Mouse (Mus musculus): ENCODE measurements around the gene Efna5. TPM values are rescaled to one million over a fixed set of nuclear protein-coding genes. Genes with fewer than 3 reads are reported as not detected.

Efna5 gene
- polyA plus RNA-seq, 1 experiment from 2014 or later, result 36.2 TPM

GRCm38 (mm10) chr17:62844329-62844728 is 36.8 kb downstream of the Efna5 start:
- H3K9ac ChIP-seq, result no peak overlapping the region
- H3K36me3 ChIP-seq (replicated peaks; ENCODE audit: control insufficient read depth, insufficient read depth), result no peaks in the 10 kb centered on the region
- no peak overlapping the region for H3K27ac ChIP-seq
- ATAC-seq (ENCODE audit: low FRiP score) (no peak), DNase-seq (ENCODE audit: low spot score) (no peak)
- no peak overlapping the region for H3K4me3 ChIP-seq (replicated peaks; ENCODE audit: low read length)
- 26% methylated on average over 5 of the region's 5 CpGs for WGBS
- 0 out of 2 replicates have a peak, but pooled peaks cover 3% of the 10 kb centered on the region for H3K4me1 ChIP-seq (replicated peaks; ENCODE audit: control insufficient read depth, insufficient read depth, low read length)
- H3K27me3 ChIP-seq (ENCODE audit: control insufficient read depth, insufficient read depth, low read length), result no peaks in the 10 kb centered on the region
- H3K4me2 ChIP-seq (replicated peaks), result no peak overlapping the region
- H3K9me3 ChIP-seq (ENCODE audit: control insufficient read depth, low read length), result no peaks in the 10 kb centered on the region

- ATAC-seq (ENCODE audit: low FRiP score), result no peak
- no peaks in the 10 kb centered on the region for H3K9me3 ChIP-seq (ENCODE audit: control insufficient read depth, low read length)
- no peaks in the 10 kb centered on the region for H3K36me3 ChIP-seq (replicated peaks; ENCODE audit: control insufficient read depth, insufficient read depth)
- no peak overlapping the region for H3K9ac ChIP-seq
- H3K4me3 ChIP-seq (replicated peaks; ENCODE audit: low read length), result no peak overlapping the region
- no peak overlapping the region for H3K4me2 ChIP-seq (replicated peaks)
- no peak for DNase-seq (ENCODE audit: low spot score)
- no peak overlapping the region for H3K27ac ChIP-seq
- 24% methylated on average over 7 of the region's 7 CpGs for WGBS
- no peaks in the 10 kb centered on the region for H3K4me1 ChIP-seq (replicated peaks; ENCODE audit: control insufficient read depth, insufficient read depth, low read length)
- no peaks in the 10 kb centered on the region for H3K27me3 ChIP-seq (ENCODE audit: control insufficient read depth, insufficient read depth, low read length)
Measured at GRCm38 (mm10) chr17:62837336-62837735, 43.8 kb downstream of the Efna5 start.

GRCm38 (mm10) chr17:62836598-62837106 is 44.5 kb downstream of the Efna5 start:
- H3K27ac ChIP-seq, result no peak overlapping the region
- H3K9ac ChIP-seq, result no peak overlapping the region
- H3K9me3 ChIP-seq (ENCODE audit: control insufficient read depth, low read length), result no peaks in the 10 kb centered on the region
- ATAC-seq (ENCODE audit: low FRiP score) (no peak), DNase-seq (ENCODE audit: low spot score) (no peak)
- no peaks in the 10 kb centered on the region for H3K36me3 ChIP-seq (replicated peaks; ENCODE audit: control insufficient read depth, insufficient read depth)
- H3K4me3 ChIP-seq (replicated peaks; ENCODE audit: low read length), result no peak overlapping the region
- WGBS, result 74% methylated on average over 6 of the region's 6 CpGs
- no peaks in the 10 kb centered on the region for H3K27me3 ChIP-seq (ENCODE audit: control insufficient read depth, insufficient read depth, low read length)
- no peaks in the 10 kb centered on the region for H3K4me1 ChIP-seq (replicated peaks; ENCODE audit: control insufficient read depth, insufficient read depth, low read length)
- no peak overlapping the region for H3K4me2 ChIP-seq (replicated peaks)

GRCm38 (mm10) chr17:62832550-62833127 is 48.5 kb downstream of the Efna5 start:
- H3K4me2 ChIP-seq (replicated peaks), result no peak overlapping the region
- H3K27me3 ChIP-seq (ENCODE audit: control insufficient read depth, insufficient read depth, low read length), result no peaks in the 10 kb centered on the region
- H3K9ac ChIP-seq, result no peak overlapping the region
- H3K27ac ChIP-seq, result no peak overlapping the region
- peaks cover 14% of the 10 kb centered on the region; the same call in 1 of the 2 replicates for H3K4me1 ChIP-seq (replicated peaks; ENCODE audit: control insufficient read depth, insufficient read depth, low read length)
- H3K36me3 ChIP-seq (replicated peaks; ENCODE audit: control insufficient read depth, insufficient read depth), result no peaks in the 10 kb centered on the region
- ATAC-seq (ENCODE audit: low FRiP score), result no peak
- DNase-seq (ENCODE audit: low spot score), result no peak
- WGBS, result 68% methylated on average over 16 of the region's 16 CpGs
- no peak overlapping the region for H3K4me3 ChIP-seq (replicated peaks; ENCODE audit: low read length)
- H3K9me3 ChIP-seq (ENCODE audit: control insufficient read depth, low read length), result no peaks in the 10 kb centered on the region

- ATAC-seq (ENCODE audit: low FRiP score), result no peak
- Histone ChIP-seq H3K9me3 (ENCODE audit: control insufficient read depth, low read length) (no peaks in the 10 kb centered on the region), H3K4me1 (replicated peaks; ENCODE audit: control insufficient read depth, insufficient read depth, low read length) (peaks cover 14% of the 10 kb centered on the region; the same call in 1 of the 2 replicates), H3K27me3 (ENCODE audit: control insufficient read depth, insufficient read depth, low read length) (no peaks in the 10 kb centered on the region), H3K36me3 (replicated peaks; ENCODE audit: control insufficient read depth, insufficient read depth) (no peaks in the 10 kb centered on the region), H3K27ac (no peak overlapping the region), H3K4me2 (replicated peaks) (no peak overlapping the region), H3K9ac (no peak overlapping the region), H3K4me3 (replicated peaks; ENCODE audit: low read length) (no peak overlapping the region)
- WGBS, result 81% methylated on average over 6 of the region's 6 CpGs
- DNase-seq (ENCODE audit: low spot score), result no peak
Measured at GRCm38 (mm10) chr17:62827549-62827948, 53.6 kb downstream of the Efna5 start.

GRCm38 (mm10) chr17:62821219-62821618 is 59.9 kb downstream of the Efna5 start:
- no peak for DNase-seq (ENCODE audit: low spot score)
- Histone ChIP-seq H3K27ac (no peak overlapping the region), H3K4me3 (replicated peaks; ENCODE audit: low read length) (no peak overlapping the region), H3K9ac (no peak overlapping the region), H3K27me3 (ENCODE audit: control insufficient read depth, insufficient read depth, low read length) (no peaks in the 10 kb centered on the region), H3K36me3 (replicated peaks; ENCODE audit: control insufficient read depth, insufficient read depth) (no peaks in the 10 kb centered on the region), H3K4me2 (replicated peaks) (no peak overlapping the region), H3K4me1 (replicated peaks; ENCODE audit: control insufficient read depth, insufficient read depth, low read length) (peaks cover 27% of the 10 kb centered on the region), H3K9me3 (ENCODE audit: control insufficient read depth, low read length) (no peaks in the 10 kb centered on the region)
- ATAC-seq (ENCODE audit: low FRiP score), result no peak
- WGBS, result 78% methylated on average over 11 of the region's 11 CpGs

GRCm38 (mm10) chr17:62819931-62820330 is 61.2 kb downstream of the Efna5 start:
- Histone ChIP-seq H3K9ac (no peak overlapping the region), H3K27ac (no peak overlapping the region), H3K4me1 (replicated peaks; ENCODE audit: control insufficient read depth, insufficient read depth, low read length) (peaks cover 29% of the 10 kb centered on the region), H3K9me3 (ENCODE audit: control insufficient read depth, low read length) (no peaks in the 10 kb centered on the region), H3K4me2 (replicated peaks) (no peak overlapping the region), H3K4me3 (replicated peaks; ENCODE audit: low read length) (no peak overlapping the region), H3K36me3 (replicated peaks; ENCODE audit: control insufficient read depth, insufficient read depth) (no peaks in the 10 kb centered on the region), H3K27me3 (ENCODE audit: control insufficient read depth, insufficient read depth, low read length) (no peaks in the 10 kb centered on the region)
- 87% methylated on average over 5 of the region's 5 CpGs for WGBS
- ATAC-seq (ENCODE audit: low FRiP score) (no peak), DNase-seq (ENCODE audit: low spot score) (no peak)

GRCm38 (mm10) chr17:62818821-62819220 is 62.3 kb downstream of the Efna5 start:
- 13% methylated on average over 8 of the region's 8 CpGs for WGBS
- ATAC-seq (ENCODE audit: low FRiP score) (no peak; the same call in 1 of the 2 replicates), DNase-seq (ENCODE audit: low spot score) (no peak)
- H3K4me3 ChIP-seq (replicated peaks; ENCODE audit: low read length), result no peak overlapping the region
- H3K27me3 ChIP-seq (ENCODE audit: control insufficient read depth, insufficient read depth, low read length), result no peaks in the 10 kb centered on the region
- no peak overlapping the region for H3K27ac ChIP-seq
- H3K9me3 ChIP-seq (ENCODE audit: control insufficient read depth, low read length), result no peaks in the 10 kb centered on the region
- H3K4me2 ChIP-seq (replicated peaks), result peak overlapping the region; percentile 10
- no peak overlapping the region for H3K9ac ChIP-seq
- no peaks in the 10 kb centered on the region for H3K36me3 ChIP-seq (replicated peaks; ENCODE audit: control insufficient read depth, insufficient read depth)
- peaks cover 29% of the 10 kb centered on the region for H3K4me1 ChIP-seq (replicated peaks; ENCODE audit: control insufficient read depth, insufficient read depth, low read length)

GRCm38 (mm10) chr17:62818337-62818736 is 62.8 kb downstream of the Efna5 start:
- ATAC-seq (ENCODE audit: low FRiP score), result no peak; the same call in 1 of the 2 replicates
- H3K9ac ChIP-seq, result no peak overlapping the region
- WGBS, result 61% methylated on average over 2 of the region's 2 CpGs
- H3K9me3 ChIP-seq (ENCODE audit: control insufficient read depth, low read length), result no peaks in the 10 kb centered on the region
- no peaks in the 10 kb centered on the region for H3K36me3 ChIP-seq (replicated peaks; ENCODE audit: control insufficient read depth, insufficient read depth)
- peak overlapping the region; percentile 10; the same call in 1 of the 2 replicates for H3K4me2 ChIP-seq (replicated peaks)
- no peaks in the 10 kb centered on the region for H3K27me3 ChIP-seq (ENCODE audit: control insufficient read depth, insufficient read depth, low read length)
- no peak overlapping the region for H3K27ac ChIP-seq
- peaks cover 29% of the 10 kb centered on the region for H3K4me1 ChIP-seq (replicated peaks; ENCODE audit: control insufficient read depth, insufficient read depth, low read length)
- no peak overlapping the region for H3K4me3 ChIP-seq (replicated peaks; ENCODE audit: low read length)
- no peak for DNase-seq (ENCODE audit: low spot score)

All from hindbrain, embryonic 14.5 days (tissue).